Mouse (Mus musculus) thymus, adult 18-20 months (tissue): ENCODE data around the gene Olfr1283.
"Not testable (repeated sequence)": the region's sequence is repeated elsewhere in the genome, so short reads cannot be mapped to it uniquely, and the experiment has no call there.

Experiments used
- DNase-seq, 2 experiments: peaks; one replicate each; pipeline ENCODE4 v3.0.0; 2022; ENCODE audit warnings: mixed read lengths in 2 of 2

Olfr1283 gene

DNA sequence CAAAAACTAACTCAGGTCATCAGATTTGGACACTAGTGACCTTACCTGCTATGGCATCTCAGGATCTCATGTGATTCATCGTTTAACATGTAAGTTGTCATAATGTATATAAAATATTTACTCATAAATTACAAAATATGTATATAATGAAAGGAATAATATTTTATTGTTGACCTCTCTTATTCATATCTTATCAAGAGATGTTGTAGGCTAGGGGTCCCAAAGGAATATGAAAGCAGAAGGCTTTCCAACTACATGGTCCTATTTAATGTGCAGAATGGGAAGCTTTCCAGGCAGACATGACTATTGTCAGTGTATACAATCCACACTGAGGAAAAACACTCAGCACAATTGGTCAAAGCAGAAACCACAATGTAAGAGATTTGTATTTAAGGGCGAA lies at the start of gene Olfr1283:
Gene Olfr1283 (plus strand): TSS at position 301 of the 400 bp plus-strand sequence.
- no peak for DNase-seq

DNA sequence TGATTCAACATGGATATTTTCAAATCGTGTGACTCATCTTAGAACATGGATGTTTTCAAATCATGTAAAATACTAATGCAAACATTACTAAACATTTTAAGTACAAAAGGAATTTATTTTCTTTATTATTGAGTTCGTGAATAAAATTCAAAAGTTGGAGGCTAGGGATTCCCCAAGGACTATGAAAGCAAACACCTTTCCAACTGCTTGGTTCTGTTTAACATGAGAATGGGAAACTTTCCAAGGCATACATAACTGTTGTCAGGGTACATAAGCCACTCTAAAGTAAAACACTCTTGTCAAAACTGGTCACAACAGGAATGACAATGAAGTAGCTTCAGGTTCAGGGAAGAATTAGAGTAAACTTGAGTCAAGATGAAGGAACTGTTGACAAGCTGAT lies 40.4 kb upstream of the Olfr1283 start, which contains the start of gene Olfr1281:
Gene Olfr1281 (plus strand): TSS at position 301 of the 400 bp plus-strand sequence.
- no peak for DNase-seq

DNA sequence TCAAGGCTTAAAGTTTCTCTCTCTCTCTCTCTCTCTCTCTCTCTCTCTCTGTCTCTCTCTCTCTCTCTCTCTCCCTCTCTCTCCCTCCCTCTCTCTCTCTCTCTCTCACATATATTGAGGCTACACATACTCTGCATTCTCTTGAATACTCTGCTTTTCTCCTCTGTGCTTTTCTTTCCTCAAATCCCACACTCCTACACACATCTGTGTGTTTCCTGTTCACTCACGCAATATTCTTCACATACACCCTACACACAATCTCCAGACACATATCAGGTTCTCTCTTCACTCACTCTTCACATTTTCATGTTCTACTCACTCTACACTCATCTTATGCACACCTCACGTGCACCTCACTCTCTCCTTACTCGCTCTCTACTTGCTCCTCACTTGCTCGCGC lies 32.9 kb upstream of the Olfr1283 start:
- DNase-seq: not testable (repeated sequence)

DNA sequence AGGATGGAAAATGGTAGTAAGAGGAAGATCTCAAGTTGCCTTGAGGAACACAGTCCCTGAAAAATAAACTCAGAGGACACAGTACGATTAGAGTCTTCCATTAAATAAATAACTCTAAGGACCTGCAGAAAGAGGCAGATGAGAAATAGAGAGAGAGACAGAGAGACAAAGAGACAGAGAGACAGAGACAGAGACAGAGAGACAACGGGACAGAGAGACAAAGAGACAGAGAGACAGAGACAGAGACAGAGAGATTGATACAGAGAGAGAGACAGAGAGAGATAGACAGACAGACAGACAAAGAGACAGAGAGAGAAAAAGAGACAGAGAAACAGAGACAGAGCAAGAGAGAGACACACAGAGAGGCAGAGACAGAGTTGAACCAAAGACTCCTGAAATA lies 30.6 kb upstream of the Olfr1283 start, which contains the start of gene Olfr1282:
Gene Olfr1282 (minus strand): TSS at position 101 of the 400 bp plus-strand sequence.
- DNase-seq: no peak

DNA sequence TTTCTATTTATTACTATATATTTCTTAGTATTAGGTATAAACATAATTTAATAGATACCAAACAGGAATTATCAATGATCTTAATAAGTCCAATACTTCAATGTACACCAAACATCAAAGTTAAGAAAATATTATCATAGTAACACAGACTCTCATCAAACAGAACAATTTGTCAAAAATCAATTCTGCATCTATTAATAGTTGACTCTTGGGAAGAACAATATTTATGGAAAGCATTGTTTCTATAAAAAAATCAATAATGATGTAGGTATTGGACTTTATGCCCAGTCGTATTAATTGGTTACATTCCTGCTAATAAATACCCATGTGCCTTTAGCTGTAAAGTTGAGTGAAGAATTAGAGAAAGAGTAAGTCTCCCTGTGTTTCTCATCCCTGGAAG lies 8.6 kb downstream of the Olfr1283 start, which contains the start of gene Olfr1284:
Gene Olfr1284 (plus strand): TSS at position 301 of the 400 bp plus-strand sequence.
- DNase-seq: no peak
